Mouse (Mus musculus): ENCODE measurements around the gene Paqr5. TPM values are rescaled to one million over a fixed set of nuclear protein-coding genes. Genes with fewer than 3 reads are reported as not detected.

Paqr5 gene
- polyA plus RNA-seq, 2 experiments = 0.08 to 0.11 TPM

DNA sequence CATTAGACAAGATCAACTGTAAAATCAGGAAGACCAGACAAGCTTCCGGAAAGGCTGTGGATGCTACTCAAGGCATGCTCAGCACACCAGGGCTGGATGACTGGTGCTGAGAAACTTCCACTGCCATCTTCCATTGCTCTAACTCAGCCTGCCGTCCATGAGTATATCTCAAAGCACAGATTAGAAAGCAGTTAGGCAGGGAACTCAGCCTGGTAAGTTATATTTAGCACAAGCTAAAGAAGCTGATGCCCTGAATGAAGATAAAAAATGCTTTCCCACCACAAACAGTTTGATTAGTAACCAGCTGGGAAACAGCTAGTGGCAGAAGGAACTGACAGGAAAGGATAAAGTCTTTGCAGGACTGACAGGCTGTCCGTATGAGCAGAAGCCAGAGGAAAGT is 85.6 kb downstream of the Paqr5 start:
- Histone ChIP-seq H3K4me3 (ENCODE audit: insufficient read depth in 1 of 2, low read depth in 2 of 2, low read length in 2 of 2) (no peak overlapping the region), H3K27me3 (ENCODE audit: control insufficient read depth, insufficient read depth, low read length) (no peaks in the 10 kb centered on the region), H3K4me2 (ENCODE audit: low read depth) (no peak overlapping the region), H3K9ac (replicated peaks) (no peak overlapping the region), H3K27ac (no peak overlapping the region), H3K4me1 (replicated peaks; ENCODE audit: control insufficient read depth in 2 of 2, insufficient read depth in 2 of 2, low read length in 1 of 2) (peaks cover 3 to 13% of the 10 kb centered on the region in 2 experiments; a peak in 3 of 4 replicates), H3K36me3 (replicated peaks; ENCODE audit: control insufficient read depth, insufficient read depth, low read depth) (peaks cover 85% of the 10 kb centered on the region), H3K9me3 (ENCODE audit: control insufficient read depth, low read length) (no peaks in the 10 kb centered on the region)
- 41% methylated on average over 3 of the region's 3 CpGs for WGBS (ENCODE audit: insufficient replicate concordance)
- ATAC-seq (ENCODE audit: insufficient read depth) (no peak), DNase-seq (ENCODE audit: low read depth in 3 of 3, low spot score in 3 of 3) (no peak)
- TF ChIP-seq EP300 (IDR thresholded peaks at IDR 0.05; ENCODE audit: low read depth) (peak; percentile 36; the same call in 1 of the 2 replicates), CTCF (IDR thresholded peaks at IDR 0.05; ENCODE audit: low read depth) (no peak)

GRCm38 (mm10) chr9:61933333-61933732 is 93.3 kb downstream of the Paqr5 start:
- WGBS (ENCODE audit: insufficient replicate concordance) = 56% methylated on average over 2 of the region's 2 CpGs
- Histone ChIP-seq H3K4me2 (ENCODE audit: low read depth) (no peak overlapping the region), H3K27me3 (ENCODE audit: control insufficient read depth, insufficient read depth, low read length) (no peaks in the 10 kb centered on the region), H3K27ac (no peak overlapping the region), H3K4me3 (ENCODE audit: insufficient read depth in 1 of 2, low read depth in 2 of 2, low read length in 2 of 2) (no peak overlapping the region), H3K36me3 (replicated peaks; ENCODE audit: control insufficient read depth, insufficient read depth, low read depth) (peaks cover 96% of the 10 kb centered on the region), H3K9ac (replicated peaks) (no peak overlapping the region), H3K4me1 (replicated peaks; ENCODE audit: control insufficient read depth in 2 of 2, insufficient read depth in 2 of 2, low read length in 1 of 2) (peaks cover 0 to 2% of the 10 kb centered on the region in 2 experiments; a peak in 1 of 4 replicates), H3K9me3 (ENCODE audit: control insufficient read depth, low read length) (no peaks in the 10 kb centered on the region)
- ATAC-seq (ENCODE audit: insufficient read depth) (no peak), DNase-seq (ENCODE audit: low read depth in 3 of 3, low spot score in 3 of 3) (no peak)
- no peak for TF ChIP-seq CTCF (IDR thresholded peaks at IDR 0.05; ENCODE audit: low read depth)
- no peak for TF ChIP-seq EP300 (IDR thresholded peaks at IDR 0.05; ENCODE audit: low read depth)

DNA sequence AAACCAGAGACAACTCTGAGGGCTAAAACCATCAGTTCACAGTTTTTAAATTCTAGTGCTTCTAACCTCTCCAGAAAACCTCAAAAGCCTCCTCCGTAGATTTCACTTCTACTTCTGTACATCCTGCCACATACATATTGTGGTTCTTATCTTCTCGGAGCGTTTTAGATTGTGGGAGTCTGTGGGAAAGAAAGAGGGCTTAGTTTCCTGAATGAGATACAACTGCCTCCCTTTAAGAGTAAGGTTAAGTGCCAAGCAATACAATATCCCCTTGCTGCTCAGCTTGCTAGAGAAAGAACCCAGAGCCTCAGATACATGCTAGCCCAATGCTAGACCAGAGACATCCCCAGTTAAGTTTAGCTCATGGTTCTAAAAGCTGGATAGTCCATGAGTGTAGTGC is 94.6 kb downstream of the Paqr5 start:
- Histone ChIP-seq H3K27ac (no peak overlapping the region), H3K36me3 (replicated peaks; ENCODE audit: control insufficient read depth, insufficient read depth, low read depth) (peaks cover 97% of the 10 kb centered on the region), H3K4me3 (ENCODE audit: insufficient read depth in 1 of 2, low read depth in 2 of 2, low read length in 2 of 2) (no peak overlapping the region), H3K4me2 (ENCODE audit: low read depth) (no peak overlapping the region), H3K9ac (replicated peaks) (no peak overlapping the region), H3K27me3 (ENCODE audit: control insufficient read depth, insufficient read depth, low read length) (no peaks in the 10 kb centered on the region), H3K9me3 (ENCODE audit: control insufficient read depth, low read length) (no peaks in the 10 kb centered on the region), H3K4me1 (replicated peaks; ENCODE audit: control insufficient read depth in 2 of 2, insufficient read depth in 2 of 2, low read length in 1 of 2) (peaks cover 0 to 2% of the 10 kb centered on the region in 2 experiments; a peak in 1 of 4 replicates)
- WGBS (ENCODE audit: insufficient replicate concordance) = 17% methylated on average over 3 of the region's 3 CpGs
- no peak for TF ChIP-seq CTCF (IDR thresholded peaks at IDR 0.05; ENCODE audit: low read depth)
- TF ChIP-seq EP300 (IDR thresholded peaks at IDR 0.05; ENCODE audit: low read depth) = no peak
- DNase-seq (ENCODE audit: low read depth in 3 of 3, low spot score in 3 of 3) (no peak), ATAC-seq (ENCODE audit: insufficient read depth) (no peak)

DNA sequence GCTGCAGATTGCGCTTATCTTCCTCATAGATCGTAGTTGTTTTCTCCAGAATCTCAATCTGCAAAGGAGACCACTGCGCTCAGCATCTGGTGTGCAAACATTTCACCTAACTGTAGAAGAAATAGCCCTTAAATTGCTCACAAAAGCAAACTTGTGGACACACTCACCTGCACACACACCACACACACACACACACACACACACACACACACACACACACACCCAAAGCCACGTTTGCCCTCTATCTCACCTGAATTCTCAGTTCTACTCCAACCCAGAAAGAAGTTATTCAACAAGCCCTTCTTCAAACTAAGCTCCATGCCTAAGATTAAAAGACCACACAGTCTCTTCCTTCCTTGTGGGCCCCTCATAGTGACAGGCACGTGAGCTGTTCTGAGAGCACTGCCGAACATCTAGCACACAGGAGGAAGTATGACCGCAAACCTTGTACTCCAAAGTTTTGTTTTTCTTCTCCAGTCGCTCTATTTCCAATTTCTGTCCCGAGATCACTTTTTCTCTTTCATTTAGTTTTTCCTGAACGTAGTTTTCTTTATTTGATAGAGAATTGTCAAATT is 101.5 kb downstream of the Paqr5 start:
- WGBS (ENCODE audit: insufficient replicate concordance) = 42% methylated on average over 10 of the region's 10 CpGs

GRCm38 (mm10) chr9:61920331-61920730 is 106.3 kb downstream of the Paqr5 start:
- DNase-seq (ENCODE audit: low read depth in 3 of 3, low spot score in 3 of 3) = no peak

More for the DNA sequence above, 101.5 kb downstream of the Paqr5 start:
- DNase-seq (ENCODE audit: low read depth in 3 of 3, low spot score in 3 of 3) (no peak), ATAC-seq (ENCODE audit: insufficient read depth) (no peak)
- H3K27ac ChIP-seq = no peak overlapping the region
- H3K27me3 ChIP-seq (ENCODE audit: control insufficient read depth, insufficient read depth, low read length) = no peaks in the 10 kb centered on the region
- H3K36me3 ChIP-seq (replicated peaks; ENCODE audit: control insufficient read depth, insufficient read depth, low read depth) = peaks cover 99% of the 10 kb centered on the region
- no peak overlapping the region for H3K4me2 ChIP-seq (ENCODE audit: low read depth)
- H3K4me3 ChIP-seq (ENCODE audit: insufficient read depth in 1 of 2, low read depth in 2 of 2, low read length in 2 of 2) = no peak overlapping the region
- H3K9me3 ChIP-seq (ENCODE audit: control insufficient read depth, low read length) = no peaks in the 10 kb centered on the region
- H3K4me1 ChIP-seq (replicated peaks; ENCODE audit: control insufficient read depth in 2 of 2, insufficient read depth in 2 of 2, low read length in 1 of 2) = peaks cover 3 to 7% of the 10 kb centered on the region in 2 experiments; a peak in 3 of 4 replicates
- TF ChIP-seq EP300 (IDR thresholded peaks at IDR 0.05; ENCODE audit: low read depth) (no peak), CTCF (IDR thresholded peaks at IDR 0.05; ENCODE audit: low read depth) (no peak)
- H3K9ac ChIP-seq (replicated peaks) = no peak overlapping the region

More at GRCm38 (mm10) chr9:61920331-61920730, 106.3 kb downstream of the Paqr5 start:
- H3K9me3 ChIP-seq (ENCODE audit: control insufficient read depth, low read length) = no peaks in the 10 kb centered on the region
- peaks cover 6 to 13% of the 10 kb centered on the region in 2 experiments; a peak in 3 of 4 replicates for H3K4me1 ChIP-seq (replicated peaks; ENCODE audit: control insufficient read depth in 2 of 2, insufficient read depth in 2 of 2, low read length in 1 of 2)
- no peak overlapping the region for H3K9ac ChIP-seq (replicated peaks)
- TF ChIP-seq EP300 (IDR thresholded peaks at IDR 0.05; ENCODE audit: low read depth) = peak; percentile 56; the same call in 1 of the 2 replicates
- no peak for TF ChIP-seq CTCF (IDR thresholded peaks at IDR 0.05; ENCODE audit: low read depth)
- H3K27me3 ChIP-seq (ENCODE audit: control insufficient read depth, insufficient read depth, low read length) = no peaks in the 10 kb centered on the region
- H3K4me2 ChIP-seq (ENCODE audit: low read depth) = no peak overlapping the region; the same call in 1 of the 2 replicates
- ATAC-seq (ENCODE audit: insufficient read depth) = peak; percentile 52; the same call in 1 of the 2 replicates
- WGBS (ENCODE audit: insufficient replicate concordance) = 24% methylated on average over 6 of the region's 6 CpGs
- peaks cover 89% of the 10 kb centered on the region for H3K36me3 ChIP-seq (replicated peaks; ENCODE audit: control insufficient read depth, insufficient read depth, low read depth)
- H3K4me3 ChIP-seq (ENCODE audit: insufficient read depth in 1 of 2, low read depth in 2 of 2, low read length in 2 of 2) = no peak overlapping the region
- no peak overlapping the region for H3K27ac ChIP-seq

Measured in liver, embryonic 14.5 days (tissue).